Mouse (Mus musculus) embryonic fibroblast, embryonic 13.5 days (primary cell): ENCODE measurements around the gene H2afz.

Experiments used
- CTCF ChIP-seq: IDR thresholded peaks from 2 replicates; pipeline ENCODE4 v1.5.1; 2011; ENCODE audit warnings: mild to moderate bottlenecking, control low read depth, low read length, moderate library complexity, borderline replicate concordance; ENCODE audit not compliant: insufficient read depth
- POLR2A ChIP-seq: IDR thresholded peaks from 2 replicates; pipeline ENCODE4 v1.6.1; 2011; ENCODE audit warnings: low read depth, mild to moderate bottlenecking, control low read depth, low read length, moderate library complexity

DNA sequence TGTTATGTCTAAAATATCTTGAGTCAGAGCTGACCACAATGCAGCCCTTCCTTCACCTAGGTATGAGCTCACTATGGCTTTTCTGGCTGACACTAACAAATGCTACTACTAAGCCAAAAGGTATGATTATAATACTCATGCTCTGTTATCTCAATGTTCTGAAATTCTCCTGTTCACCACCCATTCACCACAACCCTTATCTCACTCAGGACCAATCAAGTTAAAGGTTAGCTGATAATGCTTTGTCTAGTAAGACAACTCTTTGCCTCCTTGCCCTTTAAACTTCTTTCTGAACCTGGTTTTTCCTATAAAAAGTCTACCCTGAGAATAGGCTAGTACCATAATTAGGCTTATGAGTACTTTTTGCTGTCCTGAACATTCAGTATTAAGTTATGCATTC, 26.1 kb upstream of the H2afz start:
- TF ChIP-seq POLR2A (no peak), CTCF (no peak)
